Mouse (Mus musculus) heart, adult 2 months (tissue): ENCODE results near the gene Ccdc188. TPM values are rescaled to one million over a fixed set of nuclear protein-coding genes. Genes with fewer than 3 reads are reported as not detected.

Experiments
- DNase-seq, 2 experiments: peaks; one replicate each; pipeline ENCODE4 v3.0.0; 2021
- H3K27ac ChIP-seq: fragments of 200-600 bp; 2 replicates; pipeline ENCODE4 v1.8.1; 2022
- H3K27me3 ChIP-seq: fragments of 200-500 bp; 2 replicates; pipeline ENCODE4 v1.6.1; 2012; ENCODE audit warnings: mild to moderate bottlenecking, low read length, inconsistent platforms, mixed read lengths; ENCODE audit not compliant: control insufficient read depth, insufficient read depth
- H3K36me3 ChIP-seq: fragments of 200-500 bp; 2 replicates; pipeline ENCODE4 v1.6.1; 2012; ENCODE audit warnings: low read length, inconsistent platforms; ENCODE audit not compliant: control insufficient read depth, insufficient read depth
- H3K4me1 ChIP-seq: fragments of 200-500 bp; 2 replicates; pipeline ENCODE4 v1.6.1; 2011; ENCODE audit warnings: low read length; ENCODE audit not compliant: control insufficient read depth, insufficient read depth
- H3K4me3 ChIP-seq: fragments of 200-600 bp; 2 replicates; pipeline ENCODE4 v1.8.1; 2022
- H3K79me2 ChIP-seq: fragments of 200-500 bp; replicated peaks from 2 replicates; pipeline ENCODE4 v1.6.1; 2012; ENCODE audit warnings: mild to moderate bottlenecking, inconsistent platforms, low read length, moderate library complexity, mixed read lengths; ENCODE audit not compliant: control insufficient read depth, insufficient read depth
- H3K9ac ChIP-seq: fragments of 200-500 bp; 2 replicates; pipeline ENCODE4 v1.6.1; 2012; ENCODE audit warnings: low read depth, mild to moderate bottlenecking, control low read depth, inconsistent platforms, low read length, mixed read lengths
- CTCF ChIP-seq: fragments of 200-600 bp; IDR thresholded peaks from 2 replicates; pipeline ENCODE4 v1.8.1; 2022; ENCODE audit warnings: antibody characterized with exemption, mild to moderate bottlenecking, moderate library complexity
- EP300 ChIP-seq: fragments of 200-500 bp; IDR thresholded peaks from 2 replicates; pipeline ENCODE4 v1.6.1; 2011; ENCODE audit warnings: low read depth, low read length, control low read depth; ENCODE audit not compliant: insufficient read depth
- POLR2A ChIP-seq: fragments of 200-500 bp; IDR thresholded peaks from 2 replicates; pipeline ENCODE4 v1.6.1; 2011; ENCODE audit warnings: mild to moderate bottlenecking, low read depth, low read length, control low read depth; ENCODE audit not compliant: insufficient read depth
- WGBS: fragments of 180-500 bp; shearing (Covaris S2); methylation state at CpG from one replicate; pipeline ENCODE4 v1.1.7; 2018; 5-methylcytosine and 5-hydroxymethylcytosine counted together
- intact Hi-C: fragments of 180-260 bp; cut with DNase I; formaldehyde crosslinking; loops from one replicate; pipeline ENCODE4 v1.15.1; 2025
- polyA plus RNA-seq: library from polyadenylated mRNA; depleted of rRNA; stranded (reverse); fragments of >200 nt; gene quantifications from 2 replicates; pipeline ENCODE4 v1.2.3, GENCODE M21; 2012
- total RNA-seq, 2 experiments: library from RNA; stranded (reverse); gene quantifications; 2 replicates each; pipeline ENCODE4 v1.2.3; 2021

Ccdc188 gene
- total and polyA plus RNA-seq, 3 experiments, result not detected

GRCm38 (mm10) chr16:18234671-18235388 lies 17.2 kb downstream of the Ccdc188 start, which contains the start of gene Zdhhc8:
Zdhhc8 (minus strand) TSS chr16:18235136.
- TF ChIP-seq POLR2A (peak; percentile 62), CTCF (0 out of 2 replicates have a peak, but pooled peaks have one; percentile 11), EP300 (no peak)
- peak within 1 kb of the TSS; percentile 72 for H3K9ac ChIP-seq
- no peaks in the 10 kb centered on the region for H3K27me3 ChIP-seq
- peaks cover 2% of the 10 kb centered on the region for H3K79me2 ChIP-seq
- peak within 1 kb of the TSS; percentile 94 for H3K27ac ChIP-seq
- WGBS, result under 1% methylated on average over 79 of the region's 79 CpGs
- H3K36me3 ChIP-seq, result no peaks in the 10 kb centered on the region
- intact Hi-C loops, result loop anchor here (2.0 to 10.0 kb wide), 2 partner anchors 14 to 310 kb away; partner anchors contain the start of genes Ranbp1, Slc25a1 and Trmt2a
- H3K4me1 ChIP-seq, result peaks cover 20% of the 10 kb centered on the region
- peak within 1 kb of the TSS; percentile 93 for H3K4me3 ChIP-seq
- peak; percentile 86 to 90 for DNase-seq

DNA sequence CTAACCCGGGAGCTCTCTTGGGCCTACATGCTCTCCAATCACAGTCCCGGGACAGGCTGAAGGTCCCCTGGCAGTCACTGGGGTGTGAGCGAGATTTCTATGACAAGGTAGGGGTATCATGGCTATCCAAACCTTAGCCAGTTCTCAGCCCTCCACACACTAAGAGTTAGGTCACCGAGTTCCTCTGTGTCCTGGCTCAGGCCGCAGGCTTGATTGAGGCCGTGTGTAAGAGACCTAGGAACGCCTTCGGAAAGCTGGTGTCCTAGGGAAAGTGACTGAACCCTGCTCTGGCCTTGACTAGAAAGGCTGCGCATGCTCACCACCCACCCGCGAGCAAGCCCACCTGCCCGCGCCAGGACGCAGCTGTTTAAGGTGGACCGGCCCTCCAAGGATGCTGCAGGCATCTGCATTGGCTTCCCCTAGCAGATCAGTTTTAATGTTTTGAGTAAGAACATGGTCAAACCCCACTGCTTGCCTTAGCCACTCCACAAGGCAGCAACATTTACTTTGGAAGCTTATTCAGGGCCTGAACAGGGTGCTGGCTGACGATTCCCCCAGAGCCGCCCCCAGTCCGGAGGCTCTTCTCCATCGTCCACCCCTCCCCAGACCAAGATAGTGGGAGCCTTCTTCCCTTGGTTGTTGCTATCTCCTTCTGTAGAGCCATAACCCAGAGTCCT lies 17.8 kb downstream of the Ccdc188 start:
- peak overlapping the region; percentile 72 for H3K9ac ChIP-seq
- peak overlapping the region; percentile 93 for H3K4me3 ChIP-seq
- peak; percentile 77 to 82 for DNase-seq
- peak overlapping the region; percentile 94 for H3K27ac ChIP-seq
- peaks cover 2% of the 10 kb centered on the region; the same call in 1 of the 2 replicates for H3K79me2 ChIP-seq
- peaks cover 14% of the 10 kb centered on the region for H3K4me1 ChIP-seq
- H3K27me3 ChIP-seq, result no peaks in the 10 kb centered on the region
- TF ChIP-seq POLR2A, result peak; percentile 58
- no peak for TF ChIP-seq CTCF
- TF ChIP-seq EP300, result no peak
- WGBS, result 4% methylated on average over 19 of the region's 19 CpGs
- intact Hi-C loops, result loop anchor here (2.0 to 10.0 kb wide), 2 partner anchors 13 to 311 kb away; partner anchors contain the start of genes Ranbp1, Slc25a1 and Trmt2a
- H3K36me3 ChIP-seq, result no peaks in the 10 kb centered on the region

GRCm38 (mm10) chr16:18236676-18237501 lies 19.2 kb downstream of the Ccdc188 start:
- no peak for TF ChIP-seq CTCF
- TF ChIP-seq EP300, result no peak
- TF ChIP-seq POLR2A, result no peak
- no peaks in the 10 kb centered on the region for H3K27me3 ChIP-seq
- intact Hi-C loops, result loop anchor here (10.0 kb wide), 1 partner anchor 312 kb away; the partner anchor contains the start of gene Slc25a1
- WGBS, result 73% methylated on average over 7 of the region's 7 CpGs
- no peaks in the 10 kb centered on the region for H3K79me2 ChIP-seq
- H3K4me1 ChIP-seq, result peaks cover 7% of the 10 kb centered on the region
- DNase-seq, result no peak
- H3K4me3 ChIP-seq, result no peak overlapping the region
- H3K9ac ChIP-seq, result no peak overlapping the region
- H3K27ac ChIP-seq, result no peak overlapping the region
- H3K36me3 ChIP-seq, result no peaks in the 10 kb centered on the region

GRCm38 (mm10) chr16:18241581-18241980 lies 23.9 kb downstream of the Ccdc188 start:
- Histone ChIP-seq H3K4me1 (no peaks in the 10 kb centered on the region), H3K4me3 (no peak overlapping the region), H3K27ac (no peak overlapping the region), H3K27me3 (no peaks in the 10 kb centered on the region), H3K79me2 (no peaks in the 10 kb centered on the region; the same call in 1 of the 2 replicates), H3K9ac (no peak overlapping the region), H3K36me3 (no peaks in the 10 kb centered on the region)
- intact Hi-C loops, result loop anchor here (10.0 kb wide), 1 partner anchor 573 kb away; the partner anchor contains the start of genes Cdc45 and Ufd1
- no peak for TF ChIP-seq CTCF
- TF ChIP-seq EP300, result no peak
- TF ChIP-seq POLR2A, result no peak
- no peak for DNase-seq
- WGBS, result 90% methylated on average over 10 of the region's 10 CpGs
